ENCODE assay signal across 8 mouse cellular contexts in the genomic region with DNA sequence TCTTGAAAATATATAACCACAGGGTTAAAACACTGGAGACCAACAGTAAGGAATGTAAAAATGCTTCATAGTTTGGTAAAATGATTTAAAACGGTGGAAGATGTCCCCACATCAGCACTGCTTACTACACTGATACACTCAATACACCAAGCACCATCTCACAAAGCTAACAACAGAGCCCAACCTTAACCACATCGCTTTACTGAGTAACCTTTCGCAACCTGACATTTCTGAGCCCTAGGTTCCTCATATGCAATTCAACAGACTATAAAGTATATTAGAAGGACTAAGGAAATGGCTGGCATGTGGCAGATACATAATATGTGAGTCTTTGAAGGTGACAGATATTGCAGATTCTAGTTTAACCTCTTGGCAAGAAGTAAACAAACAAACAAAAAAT. TPM values are rescaled to one million over a fixed set of nuclear protein-coding genes. Genes with fewer than 3 reads are reported as not detected.
A peak's percentile ranks its signal among the peaks of the same experiment; 100 is the strongest.
DNase-seq lines count a peak whose midpoint lies in the region; ATAC-seq and TF ChIP-seq lines count a peak whose summit lies in the region.

No protein-coding gene starts in this region.

- H3K36me3 ChIP-seq in kidney, postnatal 0 days (ENCODE audit: insufficient read depth, low read length) = no peaks in the 10 kb centered on the region
- peaks cover 5% of the 10 kb centered on the region; the same call in 1 of the 2 replicates for H3K36me3 ChIP-seq in embryonic facial prominence, embryonic 14.5 days (ENCODE audit: control insufficient read depth, insufficient read depth, low read length)
- peaks cover 4% of the 10 kb centered on the region for H3K36me3 ChIP-seq in intestine, embryonic 14.5 days (ENCODE audit: control insufficient read depth, insufficient read depth, low read length)

- no peak overlapping the region for H3K9ac ChIP-seq in kidney, postnatal 0 days (ENCODE audit: low read depth, low read length)
- no peak overlapping the region for H3K9ac ChIP-seq in embryonic facial prominence, embryonic 14.5 days (ENCODE audit: low read depth, low read length)
- H3K9ac ChIP-seq in intestine, embryonic 14.5 days (ENCODE audit: low read length) = no peak overlapping the region

- 0 out of 2 replicates have a peak overlapping the region, but pooled peaks have one; percentile 23 for H3K4me2 ChIP-seq in kidney, postnatal 0 days (ENCODE audit: low read length)
- H3K4me2 ChIP-seq in embryonic facial prominence, embryonic 14.5 days (ENCODE audit: low read depth, low read length) = peak overlapping the region; percentile 55
- peak overlapping the region; percentile 69 for H3K4me2 ChIP-seq in intestine, embryonic 14.5 days (ENCODE audit: low read length)

- no peak overlapping the region for H3K4me3 ChIP-seq in kidney, postnatal 0 days (replicated peaks; ENCODE audit: low read depth, low read length)
- no peak overlapping the region for H3K4me3 ChIP-seq in embryonic facial prominence, embryonic 14.5 days (ENCODE audit: low read depth, low read length)
- no peak overlapping the region for H3K4me3 ChIP-seq in intestine, embryonic 14.5 days (ENCODE audit: low read depth, low read length)

- H3K27me3 ChIP-seq in kidney, postnatal 0 days (ENCODE audit: insufficient read depth, low read length) = no peaks in the 10 kb centered on the region
- no peaks in the 10 kb centered on the region for H3K27me3 ChIP-seq in embryonic facial prominence, embryonic 14.5 days (replicated peaks; ENCODE audit: control insufficient read depth, insufficient read depth, low read length)
- H3K27me3 ChIP-seq in intestine, embryonic 14.5 days (replicated peaks; ENCODE audit: control insufficient read depth, insufficient read depth, low read length) = no peaks in the 10 kb centered on the region

- H3K9me3 ChIP-seq in kidney, postnatal 0 days (replicated peaks; ENCODE audit: low read length) = no peaks in the 10 kb centered on the region
- no peaks in the 10 kb centered on the region for H3K9me3 ChIP-seq in embryonic facial prominence, embryonic 14.5 days (ENCODE audit: control insufficient read depth, low read length)
- no peaks in the 10 kb centered on the region for H3K9me3 ChIP-seq in intestine, embryonic 14.5 days (ENCODE audit: control insufficient read depth, low read length)

- H3K4me1 ChIP-seq in kidney, postnatal 0 days (replicated peaks; ENCODE audit: insufficient read depth, low read length) = 0 out of 2 replicates have a peak, but pooled peaks cover 5% of the 10 kb centered on the region
- H3K4me1 ChIP-seq in embryonic facial prominence, embryonic 14.5 days (ENCODE audit: control insufficient read depth, insufficient read depth, low read length) = peaks cover 13% of the 10 kb centered on the region
- H3K4me1 ChIP-seq in intestine, embryonic 14.5 days (replicated peaks; ENCODE audit: control insufficient read depth, insufficient read depth, low read length) = peaks cover 5% of the 10 kb centered on the region

- TF ChIP-seq CTCF in kidney, postnatal 0 days (IDR thresholded peaks at IDR 0.05; ENCODE audit: low read depth) = no peak

- 78% methylated on average over 3 of the region's 3 CpGs for WGBS in kidney, postnatal 0 days
- 87% methylated on average over 3 of the region's 3 CpGs for WGBS in embryonic facial prominence, embryonic 14.5 days
- WGBS in intestine, embryonic 14.5 days = 94% methylated on average over 3 of the region's 3 CpGs

- H3K27ac ChIP-seq in kidney, postnatal 0 days = no peak overlapping the region
- no peak overlapping the region for H3K27ac ChIP-seq in embryonic facial prominence, embryonic 14.5 days (replicated peaks; ENCODE audit: low read depth, low read length)
- no peak overlapping the region for H3K27ac ChIP-seq in intestine, embryonic 14.5 days (ENCODE audit: low read depth)

- no peak for DNase-seq in kidney, postnatal 0 days (ENCODE audit: low spot score)
- no peak for DNase-seq in kidney, postnatal 10 days
- no peak for DNase-seq in embryonic facial prominence, embryonic 14.5 days (ENCODE audit: low spot score)
- no peak for DNase-seq in intestine, embryonic 14.5 days (ENCODE audit: low spot score)
- DNase-seq in ovary, postnatal 36 days (ENCODE audit: low spot score) = no peak
- no peak for DNase-seq in layer of hippocampus, postnatal 36 days
- DNase-seq in frontal cortex, postnatal 10 days (ENCODE audit: low spot score in 2 of 2) = no peak

- no peak for ATAC-seq in kidney, postnatal 0 days (replicated peaks; ENCODE audit: low FRiP score, low read depth)
- ATAC-seq in embryonic facial prominence, embryonic 14.5 days (ENCODE audit: low read depth) = no peak
- ATAC-seq in intestine, embryonic 14.5 days (replicated peaks; ENCODE audit: low FRiP score, low TSS enrichment, low read depth) = no peak
- ATAC-seq in monocyte, adult 5-6 weeks (replicated peaks; ENCODE audit: insufficient number of reproducible peaks, low FRiP score, low TSS enrichment, poor library complexity, severe bottlenecking) = peak; percentile 48; the same call in 1 of the 2 replicates

RNA-seq across cellular contexts. Expression of a gene that starts 2.0 kb away (rescaled TPM):
- 15.1 and 17.3 TPM in 2 replicates for polyA plus RNA-seq in kidney, postnatal 0 days (2015; fragmentation: Nextera tagmentation; extraction: Ambion mirVana)
- 20.5 and 21.2 TPM in 2 replicates for polyA plus RNA-seq in embryonic facial prominence, embryonic 14.5 days (2014; fragmentation: Nextera tagmentation; extraction: Ambion mirVana)
- 19.8 and 21.2 TPM in 2 replicates for polyA plus RNA-seq in intestine, embryonic 14.5 days (2014; fragmentation: Nextera tagmentation; extraction: Ambion mirVana)
- 47.5 to 52.2 TPM (median 48.5 TPM) in 3 replicates for total RNA-seq in monocyte, adult 5-6 weeks (2017)
- total RNA-seq in layer of hippocampus, postnatal 36 days (2021) = 10 to 100 TPM; 68.5 to 71.8 TPM

RNA-seq across cellular contexts. Expression of a gene that starts 39.0 kb away (rescaled TPM):
- polyA plus RNA-seq in kidney, postnatal 0 days (2015; fragmentation: Nextera tagmentation; extraction: Ambion mirVana) = 30.1 and 31.2 TPM in 2 replicates
- 41.9 and 46.0 TPM in 2 replicates for polyA plus RNA-seq in embryonic facial prominence, embryonic 14.5 days (2014; fragmentation: Nextera tagmentation; extraction: Ambion mirVana)
- polyA plus RNA-seq in intestine, embryonic 14.5 days (2014; fragmentation: Nextera tagmentation; extraction: Ambion mirVana) = 50.3 and 54.0 TPM in 2 replicates
- 30.1 to 50.7 TPM (median 32.2 TPM) in 3 replicates for total RNA-seq in monocyte, adult 5-6 weeks (2017)
- 10 to 100 TPM; 29.9 to 38.4 TPM for total RNA-seq in layer of hippocampus, postnatal 36 days (2021)

RNA-seq across cellular contexts. Expression of a gene that starts 54.6 kb away (rescaled TPM):
- polyA plus RNA-seq in kidney, postnatal 0 days (2015; fragmentation: Nextera tagmentation; extraction: Ambion mirVana) = 461 and 494 TPM in 2 replicates
- 288 and 315 TPM in 2 replicates for polyA plus RNA-seq in embryonic facial prominence, embryonic 14.5 days (2014; fragmentation: Nextera tagmentation; extraction: Ambion mirVana)
- 342 and 343 TPM in 2 replicates for polyA plus RNA-seq in intestine, embryonic 14.5 days (2014; fragmentation: Nextera tagmentation; extraction: Ambion mirVana)
- 241 to 323 TPM (median 321 TPM) in 3 replicates for total RNA-seq in monocyte, adult 5-6 weeks (2017)
- 100 to 1,000 TPM; 159 to 165 TPM for total RNA-seq in layer of hippocampus, postnatal 36 days (2021)

RNA-seq across cellular contexts. Expression of a gene that starts 56.7 kb away (rescaled TPM):
- 28.7 and 34.7 TPM in 2 replicates for polyA plus RNA-seq in kidney, postnatal 0 days (2015; fragmentation: Nextera tagmentation; extraction: Ambion mirVana)
- polyA plus RNA-seq in embryonic facial prominence, embryonic 14.5 days (2014; fragmentation: Nextera tagmentation; extraction: Ambion mirVana) = 40.1 and 44.5 TPM in 2 replicates
- 55.4 and 55.8 TPM in 2 replicates for polyA plus RNA-seq in intestine, embryonic 14.5 days (2014; fragmentation: Nextera tagmentation; extraction: Ambion mirVana)
- total RNA-seq in monocyte, adult 5-6 weeks (2017) = 15.4 to 29.0 TPM (median 21.4 TPM) in 3 replicates
- 10 to 100 TPM; 39.4 to 51.2 TPM for total RNA-seq in layer of hippocampus, postnatal 36 days (2021)
